Comparison of ENCODE assay signal across 8 mouse cellular contexts in the genomic region with DNA sequence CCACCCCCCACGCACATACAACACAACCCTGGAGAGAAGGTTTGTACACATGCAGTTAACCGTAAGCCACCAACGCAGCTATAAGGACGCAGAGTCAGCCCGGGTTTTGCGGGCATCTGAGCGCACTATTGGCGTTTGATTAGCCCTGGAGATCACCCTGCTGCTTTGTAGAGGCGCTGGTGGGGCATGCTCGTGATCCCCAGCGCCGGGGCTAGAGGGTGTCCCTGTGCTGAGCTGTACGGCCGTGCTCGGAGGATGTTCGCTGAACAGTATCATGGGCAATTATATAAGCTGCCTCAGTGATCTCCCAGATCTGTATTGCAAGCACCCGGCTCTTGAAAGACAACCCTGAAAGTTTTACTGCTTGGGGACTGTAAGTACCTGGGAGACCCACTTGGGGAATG. TPM values are rescaled to one million over a fixed set of nuclear protein-coding genes. Genes with fewer than 3 reads are reported as not detected.
DNase-seq lines count a peak whose midpoint lies in the region; ATAC-seq lines count a peak whose summit lies in the region.

No protein-coding gene starts in this region.

- DNase-seq in kidney, adult 9 months, result no peak
- peak; percentile 56 for DNase-seq in embryonic facial prominence, embryonic 10.5 days (ENCODE audit: low spot score)
- peak; percentile 64 for DNase-seq in hindbrain, embryonic 11.5 days (ENCODE audit: low spot score)
- peak; percentile 58 to 69 for DNase-seq in left cerebral cortex, postnatal 25 days (ENCODE audit: low spot score in 2 of 2)

- H3K27ac ChIP-seq in kidney, embryonic 14.5 days (ENCODE audit: low read depth, low read length), result no peak overlapping the region; the same call in 1 of the 2 replicates
- H3K27ac ChIP-seq in embryonic facial prominence, embryonic 10.5 days (replicated peaks), result peak overlapping the region; percentile 95
- H3K27ac ChIP-seq in hindbrain, embryonic 11.5 days (ENCODE audit: low read depth, low read length), result 0 out of 2 replicates have a peak overlapping the region, but pooled peaks have one; percentile 36
- H3K27ac ChIP-seq in neural tube, embryonic 13.5 days (replicated peaks), result peak overlapping the region; percentile 96

- peak overlapping the region; percentile 94 for H3K4me2 ChIP-seq in kidney, embryonic 14.5 days (replicated peaks; ENCODE audit: low read depth, low read length)
- H3K4me2 ChIP-seq in hindbrain, embryonic 11.5 days (replicated peaks; ENCODE audit: low read depth, low read length), result peak overlapping the region; percentile 98
- peak overlapping the region; percentile 99 for H3K4me2 ChIP-seq in neural tube, embryonic 13.5 days

- peaks cover 18% of the 10 kb centered on the region for H3K4me1 ChIP-seq in kidney, embryonic 14.5 days (ENCODE audit: control insufficient read depth, insufficient read depth, low read length)
- peaks cover 44% of the 10 kb centered on the region for H3K4me1 ChIP-seq in embryonic facial prominence, embryonic 10.5 days
- H3K4me1 ChIP-seq in hindbrain, embryonic 11.5 days (replicated peaks; ENCODE audit: control insufficient read depth, insufficient read depth, low read length), result peaks cover 9% of the 10 kb centered on the region; the same call in 1 of the 2 replicates
- peaks cover 47% of the 10 kb centered on the region for H3K4me1 ChIP-seq in neural tube, embryonic 13.5 days (replicated peaks)

- no peaks in the 10 kb centered on the region for H3K36me3 ChIP-seq in kidney, embryonic 14.5 days (ENCODE audit: control insufficient read depth, insufficient read depth, low read length)
- H3K36me3 ChIP-seq in embryonic facial prominence, embryonic 10.5 days (replicated peaks), result no peaks in the 10 kb centered on the region
- H3K36me3 ChIP-seq in hindbrain, embryonic 11.5 days (ENCODE audit: control insufficient read depth, insufficient read depth, low read length), result no peaks in the 10 kb centered on the region
- no peaks in the 10 kb centered on the region for H3K36me3 ChIP-seq in neural tube, embryonic 13.5 days

- H3K27me3 ChIP-seq in kidney, embryonic 14.5 days (ENCODE audit: control insufficient read depth, insufficient read depth, low read length), result peaks cover 14% of the 10 kb centered on the region; the same call in 1 of the 2 replicates
- peaks cover 50% of the 10 kb centered on the region for H3K27me3 ChIP-seq in embryonic facial prominence, embryonic 10.5 days (replicated peaks; ENCODE audit: low read depth, poor library complexity, severe bottlenecking)
- H3K27me3 ChIP-seq in hindbrain, embryonic 11.5 days (ENCODE audit: control insufficient read depth, insufficient read depth, low read length), result peaks cover 5% of the 10 kb centered on the region; the same call in 1 of the 2 replicates
- H3K27me3 ChIP-seq in neural tube, embryonic 13.5 days, result peaks cover 33% of the 10 kb centered on the region

- H3K9ac ChIP-seq in kidney, embryonic 14.5 days (ENCODE audit: low read depth, low read length), result peak overlapping the region; percentile 80
- H3K9ac ChIP-seq in hindbrain, embryonic 11.5 days (ENCODE audit: low read depth, low read length), result peak overlapping the region; percentile 91
- H3K9ac ChIP-seq in neural tube, embryonic 13.5 days, result peak overlapping the region; percentile 97

- no peak for ATAC-seq in kidney, embryonic 14.5 days (ENCODE audit: low FRiP score, low TSS enrichment)
- ATAC-seq in hindbrain, embryonic 11.5 days (ENCODE audit: low FRiP score), result no peak
- no peak for ATAC-seq in neural tube, embryonic 13.5 days (ENCODE audit: low read depth)
- ATAC-seq in megakaryocyte, adult 5-6 weeks (ENCODE audit: poor library complexity, severe bottlenecking), result no peak
- no peak for ATAC-seq in erythroid progenitor cell, adult 5-6 weeks (replicated peaks; ENCODE audit: low FRiP score, poor library complexity, severe bottlenecking)

- intact Hi-C loops in left cerebral cortex, postnatal 25 days (cut with DNase I), result loop anchor here (2.0 to 10.0 kb wide), 7 partner anchors 163 to 703 kb away; no protein-coding TSS in a partner anchor

- peak overlapping the region; percentile 73 for H3K4me3 ChIP-seq in kidney, embryonic 14.5 days (ENCODE audit: low read length)
- H3K4me3 ChIP-seq in embryonic facial prominence, embryonic 10.5 days, result peak overlapping the region; percentile 87
- H3K4me3 ChIP-seq in hindbrain, embryonic 11.5 days (ENCODE audit: low read depth, low read length), result peak overlapping the region; percentile 74
- peak overlapping the region; percentile 80 for H3K4me3 ChIP-seq in neural tube, embryonic 13.5 days

- no peaks in the 10 kb centered on the region for H3K9me3 ChIP-seq in kidney, embryonic 14.5 days (ENCODE audit: control insufficient read depth, low read length)
- no peaks in the 10 kb centered on the region for H3K9me3 ChIP-seq in embryonic facial prominence, embryonic 10.5 days
- no peaks in the 10 kb centered on the region for H3K9me3 ChIP-seq in hindbrain, embryonic 11.5 days (ENCODE audit: control insufficient read depth, low read length)
- H3K9me3 ChIP-seq in neural tube, embryonic 13.5 days, result no peaks in the 10 kb centered on the region

- WGBS in kidney, embryonic 14.5 days, result under 1% methylated on average over 17 of the region's 17 CpGs
- under 1% methylated on average over 17 of the region's 17 CpGs for WGBS in embryonic facial prominence, embryonic 10.5 days
- WGBS in hindbrain, embryonic 11.5 days, result under 1% methylated on average over 17 of the region's 17 CpGs
- WGBS in neural tube, embryonic 13.5 days, result under 1% methylated on average over 17 of the region's 17 CpGs

RNA-seq across cellular contexts. Expression of a gene that starts 40.6 kb away (rescaled TPM):
- 41.4 and 51.0 TPM in 2 replicates for polyA plus RNA-seq in kidney, embryonic 14.5 days (2014; fragmentation: Nextera tagmentation; extraction: Ambion mirVana)
- polyA plus RNA-seq in embryonic facial prominence, embryonic 10.5 days (2016; fragmentation: Nextera tagmentation; extraction: Ambion mirVana), result 29.3 and 31.5 TPM in 2 replicates
- polyA plus RNA-seq in hindbrain, embryonic 11.5 days (2014; fragmentation: Nextera tagmentation; extraction: Ambion mirVana), result 19.3 and 24.0 TPM in 2 replicates
- 100 to 1,000 TPM; 134 to 162 TPM for total RNA-seq in left cerebral cortex, postnatal 25 days (2021)
- 34.6 and 36.8 TPM in 2 replicates for polyA plus RNA-seq in neural tube, embryonic 13.5 days (2015; fragmentation: Nextera tagmentation; extraction: Ambion mirVana)
- not detected in 2 replicates for total RNA-seq in megakaryocyte, adult 5-6 weeks (2015)
- under 0.01 TPM in 1 of 2 replicates, not detected in the other for total RNA-seq in megakaryocyte, adult 5-6 weeks (2017)
- total RNA-seq in erythroid progenitor cell, adult 5-6 weeks (2015; ENCODE audit: low replicate concordance), result 1.7 and 5.8 TPM in 2 replicates
- total RNA-seq in erythroid progenitor cell, adult 5-6 weeks (2017; ENCODE audit: low replicate concordance), result 0.23 and 3.5 TPM in 2 replicates
